Mouse (Mus musculus) liver, adult 2 months (tissue): ENCODE data around the gene Ahdc1.

Source experiments
- CTCF ChIP-seq: fragments of 200-500 bp; IDR thresholded peaks from 2 replicates; pipeline ENCODE4 v1.5.1; 2011; ENCODE audit warnings: low read depth, low read length, control low read depth
- POLR2A ChIP-seq: fragments of 200-500 bp; IDR thresholded peaks from 2 replicates; pipeline ENCODE4 v1.6.1; 2011; ENCODE audit warnings: low read length, control low read depth; ENCODE audit not compliant: insufficient read depth; ENCODE audit errors: extremely low read depth

DNA sequence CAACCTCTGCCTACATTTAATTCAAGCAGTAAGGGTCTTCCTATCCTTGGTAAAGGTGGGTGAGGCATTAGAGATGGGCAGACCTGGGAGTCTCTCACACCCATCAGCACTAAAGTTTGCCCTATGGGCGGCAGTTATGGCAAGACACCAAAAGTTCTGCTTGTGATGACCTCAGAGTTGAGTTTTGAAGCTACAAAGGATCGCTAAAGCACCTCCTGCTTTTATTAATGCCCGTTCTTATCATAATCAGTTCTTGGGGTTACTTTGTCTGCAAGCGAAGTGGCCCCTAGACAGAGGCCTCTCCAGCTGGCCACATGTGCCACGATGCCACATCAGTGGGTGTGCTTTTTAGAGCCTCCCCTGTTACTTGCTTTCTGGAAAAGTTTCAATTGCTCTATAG is 1.4 kb upstream of the Ahdc1 start:
- no peak for TF ChIP-seq POLR2A
- TF ChIP-seq CTCF: no peak
